Mouse (Mus musculus): Measurements from ENCODE around the gene Hnrnpul1. TPM values are rescaled to one million over a fixed set of nuclear protein-coding genes. Genes with fewer than 3 reads are reported as not detected.

The Hnrnpul1 gene
- polyA plus RNA-seq, 1 experiment from 2014 or later = 123 TPM

DNA sequence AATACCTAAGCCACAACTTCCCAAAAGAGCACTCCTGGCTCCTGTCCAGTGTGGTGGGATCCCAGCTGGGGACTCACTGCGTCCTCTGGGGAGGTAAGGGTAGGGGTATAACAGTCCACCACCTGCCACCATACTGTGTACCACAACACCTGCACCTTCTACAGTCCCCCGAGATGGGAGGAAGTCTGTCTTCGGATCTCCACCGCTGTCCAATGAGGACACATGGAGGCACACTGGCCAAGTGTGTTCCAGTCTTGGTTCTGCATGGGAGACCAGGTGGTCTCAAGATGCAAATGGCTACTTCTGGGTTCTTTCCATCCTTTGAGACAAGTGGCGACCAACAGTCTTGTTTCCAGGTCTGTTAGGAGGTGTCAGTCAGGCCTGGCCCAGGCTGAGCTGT is 43.4 kb downstream of the Hnrnpul1 start:
- in situ Hi-C loops (cut with MboI; ENCODE audit: low pct_unique_long_range_greater_than_20kb) = no loop called here
- ChIA-PET POLR2A (interaction anchor here (0.6 kb wide), 1 partner anchor 9 kb away, joined by 5 read pairs; no protein-coding TSS in a partner anchor), CTCF (no interaction called here)
- peak; percentile 6 for ATAC-seq
- no peaks in the 10 kb centered on the region for H3K27me3 ChIP-seq
- TF ChIP-seq CTCF (IDR thresholded peaks at IDR 0.05) = no peak
- DNase-seq (ENCODE audit: low read depth, low spot score) = no peak

DNA sequence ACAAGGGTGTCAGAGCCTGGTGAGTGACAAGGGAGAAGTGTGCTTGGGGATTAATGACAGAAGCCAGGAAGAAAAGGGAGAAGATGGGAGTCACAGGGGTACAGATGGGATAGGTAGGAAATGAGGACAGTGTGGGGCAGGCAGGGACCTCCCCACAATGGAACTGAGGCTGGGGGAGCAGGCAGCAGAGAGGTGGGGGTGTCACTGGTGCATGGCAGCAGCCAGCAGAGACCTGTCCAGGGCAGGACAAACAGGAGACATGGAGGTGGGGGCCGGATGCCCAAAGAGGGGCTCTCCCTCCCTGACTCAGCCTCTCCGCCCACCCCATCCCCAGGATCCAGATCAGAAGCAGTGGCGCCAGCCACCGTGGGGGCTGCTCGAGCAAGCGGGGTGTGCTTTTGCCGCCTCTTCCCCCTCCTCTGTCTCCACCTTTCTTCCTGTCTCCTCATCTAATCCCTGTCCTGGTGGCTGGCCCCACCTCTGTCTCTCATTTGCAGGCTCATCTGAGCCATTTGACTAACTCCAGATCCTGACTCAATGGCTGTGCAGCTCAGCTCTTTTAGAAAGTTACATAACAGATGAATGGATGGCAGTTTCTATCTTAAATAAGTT is 43.9 kb downstream of the Hnrnpul1 start:
- POLR2A ChIA-PET = interaction anchor here (0.6 kb wide), 1 partner anchor 9 kb away, joined by 5 read pairs; no protein-coding TSS in a partner anchor
- no peak for TF ChIP-seq CTCF (IDR thresholded peaks at IDR 0.05)
- H3K27me3 ChIP-seq = no peaks in the 10 kb centered on the region
- ATAC-seq (peak; percentile 26), DNase-seq (ENCODE audit: low read depth, low spot score) (peak; percentile 83)
- CTCF ChIA-PET = no interaction called here
- in situ Hi-C loops (cut with MboI; ENCODE audit: low pct_unique_long_range_greater_than_20kb) = no loop called here

DNA sequence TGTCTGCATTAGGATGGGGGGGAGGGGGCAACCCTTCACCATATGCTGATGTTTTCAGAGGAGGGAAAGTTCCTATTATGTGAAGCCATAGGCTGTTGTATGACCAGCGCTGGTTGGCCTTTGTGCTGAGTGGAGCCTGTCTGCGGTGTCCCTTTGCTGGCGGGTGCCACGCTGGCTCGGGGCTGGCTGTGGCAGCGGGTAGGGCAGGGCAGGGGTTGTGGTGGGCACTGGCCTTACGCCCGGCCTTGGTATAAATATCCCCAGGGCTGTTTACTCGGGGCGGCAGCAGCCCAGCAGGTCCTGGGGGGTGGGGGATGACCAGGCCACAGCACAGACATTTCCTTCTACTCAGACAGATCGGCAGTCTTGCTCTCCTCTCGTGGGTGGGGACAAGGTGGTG is 44.6 kb downstream of the Hnrnpul1 start:
- DNase-seq (ENCODE audit: low read depth, low spot score) (no peak), ATAC-seq (no peak)
- ChIA-PET CTCF (no interaction called here), POLR2A (no interaction called here)
- TF ChIP-seq CTCF (IDR thresholded peaks at IDR 0.05) = no peak
- H3K27me3 ChIP-seq = no peaks in the 10 kb centered on the region
- in situ Hi-C loops (cut with MboI; ENCODE audit: low pct_unique_long_range_greater_than_20kb) = no loop called here

DNA sequence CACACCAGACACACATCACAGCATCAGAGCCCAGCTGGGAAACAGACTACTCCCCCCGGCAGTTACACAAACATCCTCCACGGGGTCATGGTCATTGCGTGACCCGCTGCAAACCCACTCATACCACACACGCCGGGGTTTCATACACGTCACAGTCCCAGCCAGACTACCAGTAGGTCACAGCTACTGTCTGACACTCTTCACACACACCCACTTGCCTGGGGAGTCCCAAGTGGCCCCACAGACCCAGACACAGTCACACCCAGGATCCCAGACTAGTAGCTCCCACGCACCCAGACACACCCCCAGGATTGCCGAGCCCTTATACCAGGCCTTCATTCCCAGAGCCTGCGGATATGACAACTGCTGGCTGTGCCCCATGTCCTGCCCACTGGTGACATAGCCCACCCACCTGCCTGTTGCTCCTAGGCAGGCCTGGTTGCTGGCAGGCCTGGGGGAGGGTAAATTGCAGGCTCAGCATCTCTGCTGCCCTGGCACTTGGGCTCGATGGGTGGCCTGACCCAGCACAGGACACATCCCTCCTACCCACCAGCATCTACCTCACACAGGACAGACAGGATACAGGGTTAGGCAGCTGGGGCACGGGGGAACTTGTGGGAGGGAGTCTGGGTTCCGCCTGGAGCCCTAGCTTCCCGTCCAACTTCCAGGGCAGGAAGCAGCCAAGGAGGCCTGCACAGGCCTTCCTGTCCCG is 46.8 kb downstream of the Hnrnpul1 start:
- TF ChIP-seq CTCF (IDR thresholded peaks at IDR 0.05) = no peak
- no peak for ATAC-seq
- in situ Hi-C loops (cut with MboI; ENCODE audit: low pct_unique_long_range_greater_than_20kb) = no loop called here
- ChIA-PET POLR2A (no interaction called here), CTCF (interaction anchor here (1.1 to 1.3 kb wide), 2 partner anchors 21 to 23 kb away, joined by 3 read pairs; partner anchors contain the start of gene Tgfb1)
- no peak for DNase-seq (ENCODE audit: low read depth, low spot score)
- no peaks in the 10 kb centered on the region for H3K27me3 ChIP-seq

DNA sequence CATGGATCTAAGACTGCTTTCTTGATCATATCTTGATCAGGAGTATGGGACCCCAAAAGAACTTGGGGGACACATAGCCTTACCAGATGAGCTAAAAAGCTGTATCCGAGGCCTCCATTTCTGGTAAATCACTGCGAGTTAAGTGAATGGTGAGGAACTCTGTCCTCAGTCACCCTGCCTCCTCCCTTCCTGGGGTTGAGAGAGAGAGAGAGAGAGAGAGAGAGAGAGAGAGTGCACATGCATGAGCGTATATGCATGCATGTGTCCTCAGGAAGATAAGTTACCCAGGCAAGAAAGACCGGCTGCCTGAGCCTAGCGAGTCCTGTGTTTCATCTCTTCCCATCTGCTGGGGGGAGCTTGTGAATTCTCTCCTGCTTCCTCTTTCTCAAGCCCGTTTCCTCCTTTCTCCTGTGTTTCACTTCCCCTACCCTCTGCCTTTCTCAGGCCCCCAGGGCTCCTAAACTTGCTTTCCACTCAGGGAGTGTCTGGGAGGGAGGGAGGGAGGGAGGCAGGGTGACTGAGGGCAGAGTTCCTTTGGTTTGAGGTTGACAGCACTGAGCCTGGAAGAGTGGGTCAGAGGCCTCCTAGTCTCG is 47.9 kb downstream of the Hnrnpul1 start:
- DNase-seq (ENCODE audit: low read depth, low spot score) (no peak), ATAC-seq (no peak)
- POLR2A ChIA-PET = no interaction called here
- in situ Hi-C loops (cut with MboI; ENCODE audit: low pct_unique_long_range_greater_than_20kb) = no loop called here
- CTCF ChIA-PET = interaction anchor here (0.7 to 1.1 kb wide), 2 partner anchors 22 to 26 kb away, joined by 3 read pairs; partner anchors contain the start of gene B9d2
- H3K27me3 ChIP-seq = no peaks in the 10 kb centered on the region
- TF ChIP-seq CTCF (IDR thresholded peaks at IDR 0.05) = no peak

DNA sequence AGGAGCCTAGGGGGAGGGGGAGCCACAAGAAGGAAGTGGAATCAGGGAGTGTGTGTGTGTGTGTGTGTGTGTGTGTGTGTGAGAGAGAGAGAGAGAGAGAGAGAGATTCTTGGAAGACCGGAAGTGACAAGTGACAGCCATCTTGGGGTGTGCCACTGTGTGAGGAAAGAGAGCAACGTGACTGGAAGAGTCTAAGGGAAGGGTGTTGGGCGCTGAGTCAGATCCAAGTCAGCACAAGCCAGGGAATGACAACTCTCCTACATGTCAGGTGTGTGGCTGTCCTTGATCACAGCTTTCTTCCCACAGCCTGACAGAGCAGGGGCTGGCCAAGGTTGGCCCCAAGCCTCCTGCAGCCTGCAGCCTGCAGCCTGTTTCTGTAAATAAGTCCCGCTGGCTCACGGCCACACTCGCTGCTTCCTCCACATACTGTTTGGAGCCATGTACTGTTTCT is 48.7 kb downstream of the Hnrnpul1 start:
- POLR2A ChIA-PET = no interaction called here
- TF ChIP-seq CTCF (IDR thresholded peaks at IDR 0.05) = no peak
- H3K27me3 ChIP-seq = no peaks in the 10 kb centered on the region
- ATAC-seq (no peak), DNase-seq (ENCODE audit: low read depth, low spot score) (no peak)
- in situ Hi-C loops (cut with MboI; ENCODE audit: low pct_unique_long_range_greater_than_20kb) = no loop called here
- CTCF ChIA-PET = no interaction called here

DNA sequence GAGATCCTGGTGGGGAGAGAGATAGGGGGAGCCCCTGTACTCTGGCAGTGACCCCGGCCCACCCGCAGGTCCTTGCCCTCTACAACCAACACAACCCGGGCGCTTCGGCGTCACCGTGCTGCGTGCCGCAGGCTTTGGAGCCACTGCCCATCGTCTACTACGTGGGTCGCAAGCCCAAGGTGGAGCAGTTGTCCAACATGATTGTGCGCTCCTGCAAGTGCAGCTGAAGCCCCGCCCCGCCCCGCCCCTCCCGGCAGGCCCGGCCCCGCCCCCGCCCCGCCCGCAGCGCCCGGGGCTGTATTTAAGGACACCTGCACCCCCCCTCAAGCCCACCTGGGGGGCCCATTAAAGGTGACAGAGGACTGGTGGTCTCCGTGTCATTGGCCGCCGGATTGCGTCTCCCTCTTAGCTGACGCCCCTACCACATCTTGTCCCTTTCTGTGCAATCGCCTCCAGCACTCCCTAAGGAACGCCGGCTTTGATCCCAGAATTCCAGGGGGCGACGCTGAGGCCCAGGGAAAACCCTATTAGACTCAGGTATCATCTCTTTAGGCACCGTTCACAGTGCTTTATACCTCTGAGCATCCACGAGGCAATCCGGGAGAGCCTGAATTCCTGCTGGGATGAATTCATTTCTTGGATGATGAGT is 49.7 kb downstream of the Hnrnpul1 start:
- DNase-seq (ENCODE audit: low read depth, low spot score) (no peak), ATAC-seq (no peak)
- no peaks in the 10 kb centered on the region for H3K27me3 ChIP-seq
- TF ChIP-seq CTCF (IDR thresholded peaks at IDR 0.05) = no peak
- ChIA-PET CTCF (no interaction called here), POLR2A (no interaction called here)
- in situ Hi-C loops (cut with MboI; ENCODE audit: low pct_unique_long_range_greater_than_20kb) = no loop called here

DNA sequence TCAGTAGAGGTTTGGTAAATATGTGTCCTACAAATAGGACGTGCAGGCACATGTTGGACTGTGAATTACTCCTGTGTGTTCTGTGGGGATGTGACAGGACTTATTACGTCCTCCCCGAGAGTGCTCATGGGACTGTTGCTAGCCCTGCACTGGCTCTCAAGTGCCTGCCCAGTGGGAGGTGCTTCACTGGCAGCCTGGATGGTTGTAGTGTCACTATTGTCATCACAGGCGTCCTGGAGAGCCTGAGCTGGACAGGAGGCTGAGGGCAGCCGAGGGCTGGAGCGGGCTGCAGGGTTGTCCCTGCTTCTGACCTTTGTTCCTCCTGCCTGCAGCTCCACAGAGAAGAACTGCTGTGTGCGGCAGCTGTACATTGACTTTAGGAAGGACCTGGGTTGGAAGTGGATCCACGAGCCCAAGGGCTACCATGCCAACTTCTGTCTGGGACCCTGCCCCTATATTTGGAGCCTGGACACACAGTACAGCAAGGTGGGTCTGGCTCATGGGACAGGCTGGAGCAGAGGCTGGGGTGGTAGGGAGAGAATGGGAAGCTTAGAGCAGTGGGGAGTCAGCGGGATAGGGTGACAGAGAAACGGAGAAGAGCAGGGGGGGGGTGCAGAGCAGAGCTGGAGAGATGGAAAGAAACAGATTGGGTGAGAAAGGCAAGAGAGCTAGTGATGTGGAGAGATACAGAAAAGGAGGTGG is 50.6 kb downstream of the Hnrnpul1 start:
- ChIA-PET CTCF (no interaction called here), POLR2A (interaction anchor here (0.7 kb wide), 1 partner anchor 154 kb away, joined by 3 read pairs; no protein-coding TSS in a partner anchor)
- H3K27me3 ChIP-seq = no peaks in the 10 kb centered on the region
- in situ Hi-C loops (cut with MboI; ENCODE audit: low pct_unique_long_range_greater_than_20kb) = no loop called here
- DNase-seq (ENCODE audit: low read depth, low spot score) (no peak), ATAC-seq (no peak)
- TF ChIP-seq CTCF (IDR thresholded peaks at IDR 0.05) = no peak

DNA sequence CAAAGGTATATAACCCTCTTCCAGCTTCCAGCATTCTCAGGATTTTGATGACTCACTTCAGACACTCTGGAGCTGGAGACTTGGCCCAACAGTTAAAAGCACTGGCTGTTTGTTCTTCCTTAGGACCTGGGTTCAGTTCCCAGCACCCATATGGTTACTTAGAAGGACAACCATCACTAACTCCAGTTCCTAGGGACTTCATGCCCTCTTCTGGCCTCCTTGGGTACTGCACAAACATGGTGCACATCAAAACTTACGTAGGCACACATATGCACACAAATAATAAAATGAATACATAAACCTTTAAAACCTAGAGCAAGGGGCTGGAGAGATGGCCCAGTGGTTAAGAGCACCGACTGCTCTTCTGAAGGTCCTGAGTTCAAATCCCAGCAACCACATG is 52.2 kb downstream of the Hnrnpul1 start:
- H3K27me3 ChIP-seq = no peaks in the 10 kb centered on the region
- ATAC-seq (no peak), DNase-seq (ENCODE audit: low read depth, low spot score) (no peak)
- CTCF ChIA-PET = no interaction called here
- POLR2A ChIA-PET = no interaction called here
- no peak for TF ChIP-seq CTCF (IDR thresholded peaks at IDR 0.05)
- in situ Hi-C loops (cut with MboI; ENCODE audit: low pct_unique_long_range_greater_than_20kb) = no loop called here

DNA sequence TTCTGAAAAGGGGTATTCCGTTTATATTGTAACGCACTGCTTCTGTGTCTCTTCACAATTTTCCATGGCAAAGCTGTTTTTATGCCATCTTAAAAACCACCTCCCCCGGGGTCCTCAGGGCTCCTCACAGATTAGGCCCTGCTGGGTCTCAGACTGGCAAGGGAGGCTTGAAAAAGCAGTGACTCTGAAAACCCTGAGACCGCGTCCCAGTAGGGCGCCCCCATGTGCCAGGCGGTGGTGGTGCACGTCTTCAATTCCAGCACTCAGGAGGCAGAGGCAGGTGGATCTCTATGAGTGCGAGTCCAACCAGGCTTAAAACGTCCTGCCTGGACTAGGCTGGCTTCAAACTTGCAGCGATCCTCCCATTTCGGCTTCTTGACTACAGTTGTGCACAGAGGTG is 53.8 kb downstream of the Hnrnpul1 start:
- TF ChIP-seq CTCF (IDR thresholded peaks at IDR 0.05) = no peak
- no peak for ATAC-seq
- no peaks in the 10 kb centered on the region for H3K27me3 ChIP-seq
- POLR2A ChIA-PET = no interaction called here
- CTCF ChIA-PET = no interaction called here
- in situ Hi-C loops (cut with MboI; ENCODE audit: low pct_unique_long_range_greater_than_20kb) = no loop called here
- DNase-seq (ENCODE audit: low read depth, low spot score) = no peak
